Mouse (Mus musculus) thymus, postnatal 25 days (tissue): ENCODE results near the gene Cnppd1.

ENCODE experiments used
- DNase-seq: peaks from one replicate; pipeline ENCODE4 v3.0.0; 2022

The Cnppd1 gene

DNA sequence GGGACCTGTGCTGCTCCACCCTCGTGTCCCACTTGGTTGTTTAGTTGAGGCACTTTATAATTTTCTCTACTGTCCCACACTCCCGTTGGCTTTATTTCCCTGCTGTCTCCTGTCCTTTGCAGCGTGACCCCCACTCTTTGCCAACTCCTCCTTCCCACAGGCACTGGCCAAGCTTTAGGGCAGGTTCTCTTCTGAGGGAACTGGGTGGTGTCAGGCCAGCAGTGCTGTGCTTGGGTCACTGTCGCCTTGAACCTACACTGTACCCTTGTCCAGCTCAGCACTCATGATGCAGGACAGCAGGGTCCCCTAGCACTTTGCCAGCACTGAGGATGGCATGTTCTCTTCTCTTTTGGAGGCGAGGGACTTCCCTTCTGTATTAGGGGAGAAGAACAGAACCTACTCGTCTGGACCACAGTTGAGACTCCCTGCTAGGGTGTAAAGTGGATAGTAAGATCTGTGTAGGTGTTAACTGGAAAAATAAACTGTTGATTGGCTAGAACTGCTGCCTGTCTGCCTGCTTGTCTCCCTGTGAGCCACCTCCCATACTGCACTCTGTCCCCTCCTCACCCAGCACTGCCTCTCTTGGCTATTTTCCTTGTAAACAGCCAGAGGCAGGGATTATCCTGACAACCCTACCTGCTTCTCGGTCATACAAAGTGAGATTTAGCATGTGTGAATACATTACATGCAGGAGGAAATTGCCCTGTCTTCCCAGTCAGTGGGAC, 5.1 kb upstream of the Cnppd1 start:
- no peak for DNase-seq

DNA sequence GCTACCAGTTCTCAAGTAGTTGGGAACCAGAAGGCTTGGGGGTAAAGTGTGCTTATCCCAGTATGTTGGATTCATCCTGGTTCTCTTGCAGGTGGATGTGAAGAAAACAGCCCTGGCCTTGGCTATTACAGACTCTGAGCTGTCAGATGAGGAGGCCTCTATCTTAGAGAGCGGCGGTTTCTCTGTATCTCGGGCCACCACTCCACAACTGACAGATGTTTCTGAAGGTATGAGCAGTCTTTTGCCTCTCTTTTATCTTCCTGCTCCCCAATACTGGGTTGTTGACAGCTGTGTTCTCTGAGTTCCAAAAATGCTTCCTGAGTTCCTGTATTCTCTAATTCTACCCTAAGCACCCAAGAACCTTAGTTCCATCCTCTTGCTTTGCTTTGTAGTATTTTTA, 3.1 kb upstream of the Cnppd1 start:
- no peak for DNase-seq

DNA sequence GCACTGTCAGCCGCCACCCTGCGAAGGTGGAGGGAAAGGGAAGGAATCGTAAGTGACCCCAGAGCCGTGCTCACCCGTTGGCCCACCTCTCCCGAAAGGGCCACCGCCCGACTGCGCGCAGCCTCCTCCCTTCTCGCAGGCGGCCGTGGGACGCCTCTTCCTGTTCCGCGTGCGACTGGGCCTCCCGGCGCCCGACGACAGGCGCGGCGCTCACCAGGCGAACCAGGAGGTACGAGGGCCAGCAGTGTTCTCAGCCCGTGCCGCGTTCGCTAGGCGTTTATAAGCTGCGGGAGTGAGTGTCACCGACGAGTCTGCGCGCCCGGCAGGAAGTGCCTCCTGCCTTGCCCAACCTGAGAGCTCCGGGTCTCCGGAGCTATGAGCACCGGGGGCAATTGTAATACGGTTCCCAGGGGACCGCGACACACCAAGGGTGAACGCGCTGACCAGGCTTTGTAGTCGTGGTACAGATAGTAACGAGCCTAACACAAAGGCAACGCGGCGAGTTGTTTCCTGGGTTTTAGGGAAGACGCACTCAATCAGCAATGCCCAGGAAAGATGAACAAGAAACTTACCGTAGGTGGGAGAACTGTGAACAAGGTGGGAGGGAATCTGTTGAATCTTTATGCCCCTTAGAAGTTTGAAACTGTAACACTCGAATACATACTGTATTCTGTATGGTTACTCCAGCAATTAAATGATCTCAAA, 873 bp downstream of the Cnppd1 start:
- peak; percentile 78 for DNase-seq

DNA sequence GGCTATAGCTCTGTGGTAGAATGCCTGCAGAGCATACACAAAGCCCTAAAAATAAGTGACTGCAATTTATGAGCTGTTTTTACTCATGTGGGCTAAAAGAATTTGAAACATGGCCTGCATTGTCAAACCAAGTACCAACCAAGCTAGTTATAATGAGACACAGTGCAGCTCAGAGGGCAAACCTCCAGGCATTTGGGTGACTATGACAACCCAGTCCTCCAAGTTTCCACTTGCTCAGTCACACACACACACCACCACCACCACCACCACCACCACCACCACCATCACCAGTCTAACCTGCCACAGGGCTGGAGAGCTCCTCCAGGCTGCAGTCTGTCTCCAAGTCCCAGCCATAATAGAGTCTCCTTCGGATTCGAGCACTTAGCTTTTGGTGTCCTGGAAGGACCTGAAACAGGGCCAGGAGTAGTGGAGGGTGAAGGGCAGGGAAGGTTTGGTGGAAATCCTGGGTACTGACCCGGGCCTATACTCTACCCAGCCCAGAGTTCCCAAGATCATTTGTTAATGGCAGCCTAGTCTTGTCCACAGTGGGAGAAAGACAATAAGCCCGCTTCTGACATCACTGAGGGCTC, 1.8 kb downstream of the Cnppd1 start:
- DNase-seq, result peak; percentile 13

DNA sequence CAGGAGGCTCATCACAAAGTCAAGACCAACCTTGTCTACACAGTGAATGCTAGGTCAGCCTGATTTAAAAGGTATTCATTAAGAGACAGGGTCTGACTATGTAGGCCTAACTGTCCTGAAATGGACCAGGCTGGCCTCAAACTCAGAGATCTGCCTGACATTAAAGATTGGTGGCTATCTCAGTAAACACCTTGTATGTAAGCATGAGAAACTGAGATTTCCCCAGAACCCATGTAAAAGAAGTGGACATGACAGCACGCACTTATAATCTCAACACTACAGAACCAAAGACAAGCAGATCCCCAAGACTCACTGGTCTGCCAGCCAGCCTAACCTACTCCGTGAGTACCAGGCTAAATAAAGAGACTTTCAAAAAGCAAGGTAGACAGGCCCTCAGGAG, 4.1 kb downstream of the Cnppd1 start:
- DNase-seq, result no peak

DNA sequence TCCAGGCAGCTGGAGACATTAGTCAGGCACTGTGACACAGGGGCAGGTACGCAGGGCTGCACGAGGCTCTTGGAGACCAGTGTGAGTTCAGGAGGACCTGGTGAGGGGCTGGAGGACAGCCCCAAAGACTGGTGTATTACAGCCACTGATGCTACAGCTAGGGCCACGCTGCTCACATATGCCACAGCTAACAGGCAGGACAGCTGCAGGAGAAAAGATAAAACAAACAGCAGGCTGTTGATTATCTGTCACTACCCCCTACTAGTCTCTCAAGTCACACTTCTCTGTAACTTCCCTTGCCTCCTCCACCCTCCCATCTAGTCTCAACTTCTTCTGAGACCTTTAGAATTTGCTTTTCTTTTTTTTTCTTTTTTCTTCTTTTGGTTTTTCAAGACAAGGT, 5.8 kb downstream of the Cnppd1 start:
- no peak for DNase-seq

DNA sequence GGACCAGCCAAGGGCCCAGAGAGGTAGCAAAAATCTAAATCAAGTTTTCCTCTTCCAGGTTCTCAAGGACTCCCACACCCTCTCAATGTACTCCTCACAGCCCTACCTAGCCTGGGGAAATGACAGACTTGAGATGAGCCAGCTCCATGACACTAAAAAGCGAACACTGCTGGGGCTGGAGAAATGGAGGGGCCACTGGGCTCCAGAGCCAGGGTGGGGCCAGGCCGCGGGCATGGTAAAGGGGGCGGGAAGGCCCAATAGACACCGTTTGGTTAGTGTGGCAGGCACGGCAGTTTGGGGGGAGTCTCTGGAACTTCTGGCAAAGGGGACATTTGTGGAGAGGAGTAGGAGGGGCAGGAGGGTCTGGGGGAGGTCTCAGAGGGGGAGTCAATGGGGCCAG, 6.2 kb downstream of the Cnppd1 start:
- DNase-seq, result no peak

DNA sequence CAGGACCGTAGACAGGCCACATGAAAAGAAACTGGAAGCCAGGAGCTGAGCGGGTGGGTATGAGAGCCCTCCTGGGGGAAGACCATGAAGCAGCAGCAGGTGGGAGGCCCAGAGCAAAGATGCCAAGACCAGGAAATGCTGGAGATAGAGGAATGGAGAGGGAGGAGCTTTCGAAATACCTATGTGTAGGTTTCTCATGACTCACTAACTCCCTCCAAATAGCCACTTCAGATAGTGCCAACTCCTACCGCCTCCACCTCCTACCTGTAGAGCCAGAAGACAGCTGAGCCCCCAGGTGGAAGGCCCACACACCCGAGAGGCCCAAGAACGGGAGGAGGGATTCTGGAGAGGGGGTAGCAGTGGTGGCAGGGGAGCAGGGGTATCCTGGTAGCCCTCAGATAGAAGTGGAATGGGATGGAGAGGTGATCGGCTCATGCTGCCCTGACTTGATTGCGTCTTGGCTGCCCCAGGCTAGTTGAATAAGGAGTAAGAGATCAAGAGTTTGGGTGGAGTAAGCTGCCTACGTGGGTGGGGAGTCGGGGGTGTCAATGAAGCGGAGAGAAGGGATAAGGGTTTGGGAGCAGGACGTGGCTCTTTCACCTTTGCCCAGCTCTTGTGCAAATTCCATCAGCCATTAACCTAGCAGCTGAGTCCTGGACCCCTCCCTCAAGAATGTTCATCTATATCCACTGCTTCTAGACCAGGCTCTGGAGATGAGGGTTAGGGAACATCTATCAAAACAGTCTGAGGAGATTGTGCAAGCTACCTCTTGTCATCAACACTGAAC, 8.9 kb downstream of the Cnppd1 start, which contains the start of gene Slc23a3:
Slc23a3 (minus strand) TSS at position 470 of the 787 bp plus-strand sequence.
- no peak for DNase-seq

DNA sequence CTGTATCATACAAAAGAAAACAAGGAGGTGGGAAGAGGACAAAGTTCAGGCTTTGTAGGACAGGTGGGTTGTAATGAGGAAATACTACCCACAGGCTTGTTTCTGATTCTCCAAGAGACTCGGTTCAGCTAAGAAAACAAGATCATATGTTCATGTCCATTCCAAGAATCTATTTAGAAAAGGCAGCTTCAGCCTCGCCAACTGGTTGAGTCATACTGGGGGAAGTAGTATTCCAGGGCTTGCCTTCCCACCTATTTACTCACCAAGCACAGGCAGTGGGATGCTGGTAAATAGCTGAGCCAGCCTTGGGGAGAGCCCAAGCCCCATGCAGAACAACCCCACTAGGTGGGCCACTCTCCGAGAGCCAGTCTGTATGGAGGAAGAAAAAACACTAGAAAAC, 13.9 kb downstream of the Cnppd1 start:
- no peak for DNase-seq

DNA sequence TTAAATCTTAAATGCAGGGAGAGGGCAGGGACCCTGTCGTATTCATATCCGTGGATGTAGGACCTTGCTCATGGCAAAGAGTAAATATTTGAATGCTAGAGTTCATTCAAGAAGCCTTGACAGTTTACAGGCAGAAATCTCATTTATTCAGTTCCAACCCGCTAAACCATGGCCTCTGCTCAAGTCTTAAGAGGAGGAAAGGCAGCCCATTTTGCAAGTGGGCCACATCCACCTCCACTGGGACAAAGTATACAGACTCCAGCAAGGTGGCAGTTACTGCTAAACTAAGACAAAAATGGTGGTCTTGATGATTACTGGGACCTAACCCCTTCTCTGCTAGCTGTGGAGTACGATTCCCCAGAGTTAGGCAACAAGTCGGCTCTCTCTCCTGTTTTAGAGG, 17.1 kb downstream of the Cnppd1 start:
- no peak for DNase-seq

DNA sequence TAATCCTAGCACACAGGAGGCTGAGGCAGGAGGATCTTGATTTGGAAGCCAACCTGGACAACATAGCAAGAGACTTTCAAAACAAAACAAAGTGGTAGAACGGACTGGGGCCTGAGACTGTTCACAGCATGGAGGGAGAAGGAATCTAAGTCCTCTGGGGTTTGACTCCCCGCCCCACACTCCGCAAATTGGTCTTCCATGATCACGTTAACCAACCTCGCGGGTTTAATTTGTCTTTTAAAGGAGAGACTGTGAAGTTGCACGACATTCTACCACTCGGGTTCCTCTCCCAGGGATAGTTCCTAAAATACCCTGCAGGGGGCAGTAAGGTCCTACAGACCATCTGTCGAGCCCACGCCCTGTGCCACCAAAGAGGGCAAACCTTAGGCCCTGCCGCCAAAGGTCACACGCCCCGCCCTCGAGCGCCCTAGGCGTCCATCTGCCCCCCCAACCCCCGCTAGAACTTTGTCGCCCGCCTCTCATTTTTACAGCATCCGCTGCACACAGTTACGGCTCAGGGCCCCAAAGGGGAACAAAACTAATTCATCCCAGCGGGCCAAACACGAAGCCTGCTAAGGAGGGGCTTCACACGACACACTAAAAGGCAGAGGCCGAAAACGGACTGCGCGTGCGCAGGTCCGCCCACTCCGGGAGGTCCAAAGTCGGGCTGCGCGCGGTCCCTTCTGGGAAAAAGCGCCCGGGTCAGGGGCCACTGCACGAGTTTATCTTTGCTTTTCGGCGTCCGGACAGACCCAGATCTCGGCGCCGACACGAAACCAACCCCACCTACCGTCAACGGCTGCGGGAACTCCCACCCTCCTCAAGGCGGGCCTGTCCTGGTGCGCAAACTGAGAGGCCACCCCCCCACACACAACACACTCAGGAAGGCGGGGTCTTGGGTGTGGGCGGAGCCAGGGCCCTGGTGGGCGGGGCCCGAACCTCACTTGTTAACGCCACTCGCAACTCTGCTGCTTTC, 17.9 kb downstream of the Cnppd1 start, which contains the start of gene Nhej1:
Nhej1 (minus strand) TSS at position 855 of the 976 bp plus-strand sequence.
- DNase-seq, result peak; percentile 97

DNA sequence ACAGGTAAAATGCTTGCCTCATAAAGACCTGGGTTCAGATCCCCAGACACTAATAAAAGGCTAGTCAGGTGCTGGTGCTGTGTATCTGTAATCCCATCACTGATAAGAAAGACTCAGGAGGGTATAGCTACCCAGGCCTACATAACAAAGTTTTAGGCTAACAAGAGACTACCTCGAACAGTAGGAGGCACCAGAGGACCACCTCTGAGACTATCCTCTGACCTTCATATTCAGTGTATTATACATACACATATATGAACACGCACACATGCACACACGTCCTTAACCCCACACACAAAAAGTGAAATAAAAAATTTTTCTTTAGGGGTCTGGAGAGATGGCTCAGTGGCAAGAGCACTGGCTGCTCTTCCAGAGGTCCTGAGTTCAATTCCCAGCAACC, 20.3 kb downstream of the Cnppd1 start:
- DNase-seq, result peak; percentile 57
